Mouse (Mus musculus) liver, embryonic 14.5 days (tissue): ENCODE results near the gene Ccdc134.

Experiments used
- CTCF ChIP-seq: IDR thresholded peaks from 2 replicates; pipeline ENCODE4 v1.5.1; 2016; ENCODE audit warnings: antibody characterized with exemption, low read depth, control low read depth
- EP300 ChIP-seq: IDR thresholded peaks from 2 replicates; pipeline ENCODE4 v1.6.1; 2016; ENCODE audit warnings: antibody characterized with exemption, low read depth

GRCm38 (mm10) chr15:82087266-82087665 is 40.5 kb upstream of the Ccdc134 start:
- TF ChIP-seq EP300, result no peak
- no peak for TF ChIP-seq CTCF
